Mouse (Mus musculus) bone marrow, adult 2 months (tissue): Measurements from ENCODE around the gene Mthfr.

Experiments used
- CTCF ChIP-seq: fragments of 200-500 bp; IDR thresholded peaks from 2 replicates; pipeline ENCODE4 v1.5.1; 2011; ENCODE audit warnings: low read length, control low read depth; ENCODE audit not compliant: control insufficient read depth, insufficient read depth
- POLR2A ChIP-seq: fragments of 200-500 bp; IDR thresholded peaks from 2 replicates; pipeline ENCODE4 v1.6.1; 2011; ENCODE audit warnings: low read depth, mild to moderate bottlenecking, control low read depth, low read length, borderline replicate concordance; ENCODE audit not compliant: control insufficient read depth

DNA sequence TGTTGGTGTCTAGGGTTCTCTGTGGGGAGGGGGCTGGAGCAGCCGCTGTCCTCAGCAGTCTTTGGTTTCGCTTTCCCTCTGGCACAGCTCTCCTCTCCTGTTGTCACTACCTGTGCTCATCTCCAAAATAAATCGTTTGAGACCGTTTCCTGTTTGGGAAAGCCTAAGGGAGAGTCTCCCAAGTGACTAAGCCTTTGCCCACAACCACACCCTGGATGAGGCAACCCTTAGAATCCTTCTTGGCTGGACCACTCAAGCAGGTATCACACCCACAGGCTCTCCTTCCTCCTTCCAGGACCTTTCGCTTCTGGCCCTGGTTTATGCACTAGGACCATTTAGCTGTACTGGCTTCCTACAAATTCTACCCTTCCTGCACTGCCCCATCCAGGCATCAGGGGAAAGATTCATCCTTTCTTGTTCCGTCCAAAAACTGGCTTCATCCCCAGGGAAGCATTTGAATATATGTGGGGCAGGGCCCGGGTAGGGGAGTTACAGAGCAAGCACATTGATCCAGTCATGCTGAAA, 45.2 kb upstream of the Mthfr start:
- TF ChIP-seq CTCF = no peak
- TF ChIP-seq POLR2A = no peak
